Mouse (Mus musculus) left cerebral cortex, postnatal 4 days (tissue): ENCODE data around the gene Wdr75. TPM values are rescaled to one million over a fixed set of nuclear protein-coding genes. Genes with fewer than 3 reads are reported as not detected.

Experiments
- DNase-seq: peaks from one replicate; pipeline ENCODE4 v3.0.0-alpha.2; 2022
- intact Hi-C: fragments of 180-260 bp; cut with DNase I; formaldehyde crosslinking; loops from one replicate; pipeline ENCODE4 v1.15.1; 2025
- total RNA-seq, 2 experiments: library from RNA; stranded (reverse); gene quantifications; 2 replicates each; pipeline ENCODE4 v1.2.3; 2021

Gene Wdr75
- total RNA-seq, 2 experiments from 2014 or later: 57.4 to 60.6 TPM

- no peak for DNase-seq
- intact Hi-C loops: no loop called here
Observed at GRCm38 (mm10) chr1:45830453-45831206, 35.7 kb downstream of the Wdr75 start.

- intact Hi-C loops: no loop called here
- no peak for DNase-seq
Observed at GRCm38 (mm10) chr1:45835362-45836063, 40.5 kb downstream of the Wdr75 start.

DNA sequence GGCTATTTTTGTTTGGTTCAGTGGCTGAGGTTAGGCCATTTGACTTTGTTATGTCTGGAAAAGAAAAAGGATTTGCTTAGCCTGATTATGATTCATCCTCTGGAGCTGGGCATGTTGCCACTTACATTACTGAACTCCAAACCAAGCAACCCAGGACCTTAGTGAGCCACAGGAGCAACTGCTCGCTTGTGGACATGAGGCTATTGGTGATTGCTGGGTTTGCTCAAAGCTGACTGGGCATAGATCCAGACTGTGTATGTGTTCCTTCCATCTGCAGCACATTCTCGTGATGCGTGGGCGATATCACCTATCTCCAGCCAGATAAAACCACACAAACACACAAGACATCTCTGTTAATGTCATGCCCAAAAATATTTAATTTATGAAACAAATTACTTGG, 42.8 kb downstream of the Wdr75 start:
- intact Hi-C loops: no loop called here
- DNase-seq: peak; percentile 41

GRCm38 (mm10) chr1:45838271-45838670, 43.3 kb downstream of the Wdr75 start:
- intact Hi-C loops: no loop called here
- no peak for DNase-seq

- DNase-seq: no peak
- intact Hi-C loops: no loop called here
Observed at GRCm38 (mm10) chr1:45845466-45845865, 50.5 kb downstream of the Wdr75 start.

DNA sequence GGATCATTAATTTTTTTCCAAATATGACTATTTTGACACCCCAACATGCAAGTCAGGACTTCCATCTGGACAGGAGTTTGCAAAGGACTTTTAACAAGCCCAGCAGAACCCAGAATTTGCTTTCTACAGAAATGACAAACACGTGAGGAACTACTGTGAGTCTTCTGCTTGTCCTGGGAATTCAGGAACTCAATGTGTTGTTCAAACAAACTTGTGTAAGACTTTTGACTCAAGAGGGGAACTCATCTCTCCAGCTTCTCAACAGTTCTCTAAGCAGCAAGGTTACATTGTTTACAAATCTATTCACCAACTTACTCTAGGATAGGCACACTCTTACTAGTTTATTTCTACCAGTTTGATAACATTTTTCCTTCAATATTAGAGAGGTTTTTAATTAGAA, 63.1 kb downstream of the Wdr75 start:
- no peak for DNase-seq
- intact Hi-C loops: no loop called here

DNA sequence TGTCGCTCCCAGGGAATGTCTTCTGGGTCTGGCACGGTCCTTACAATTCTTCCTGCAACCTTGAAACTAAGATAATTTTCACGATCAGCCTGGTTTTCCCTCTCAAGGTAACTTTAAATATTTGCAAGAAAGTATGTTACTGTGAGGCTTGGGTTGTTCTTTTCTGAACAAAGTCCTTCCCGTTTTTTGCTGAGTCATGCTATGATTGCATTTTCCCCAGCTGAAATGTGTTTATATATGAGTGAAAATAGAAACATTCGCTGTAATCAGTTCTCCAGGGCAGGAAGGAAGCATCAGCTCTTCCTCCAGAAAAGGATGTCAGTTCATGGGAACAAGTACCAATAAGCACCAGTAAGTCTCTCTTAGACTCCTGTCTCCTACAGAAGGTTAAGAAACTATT, 65.4 kb downstream of the Wdr75 start:
- DNase-seq: no peak

GRCm38 (mm10) chr1:45861162-45861561, 66.2 kb downstream of the Wdr75 start:
- intact Hi-C loops: no loop called here
- no peak for DNase-seq

More for the DNA sequence above, 65.4 kb downstream of the Wdr75 start:
- intact Hi-C loops: no loop called here

GRCm38 (mm10) chr1:45863641-45864040, 68.7 kb downstream of the Wdr75 start:
- DNase-seq: no peak
- intact Hi-C loops: no loop called here

- intact Hi-C loops: no loop called here
- no peak for DNase-seq
Observed at GRCm38 (mm10) chr1:45864564-45865014, 69.6 kb downstream of the Wdr75 start.

DNA sequence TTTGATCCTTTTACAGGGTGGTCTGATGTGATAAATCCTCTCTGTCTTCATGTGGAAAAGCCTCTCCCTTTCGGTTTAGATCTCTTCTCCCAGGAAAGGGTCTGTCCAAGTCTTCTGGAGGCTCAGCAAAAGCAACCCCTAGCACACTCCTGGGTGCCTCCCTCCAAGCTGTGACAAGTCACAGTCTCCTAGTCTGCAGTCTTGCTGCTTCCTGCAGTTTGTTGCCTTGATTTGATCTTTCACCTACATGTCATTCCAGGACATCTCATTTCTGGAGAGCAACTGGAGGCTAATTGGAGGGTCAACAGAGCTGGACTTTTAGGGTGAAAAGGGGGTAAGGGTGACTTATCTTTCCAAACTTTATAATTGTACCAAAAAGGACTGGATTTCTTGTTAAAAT, 70.3 kb downstream of the Wdr75 start:
- intact Hi-C loops: no loop called here
- DNase-seq: no peak

GRCm38 (mm10) chr1:45865727-45866126, 70.8 kb downstream of the Wdr75 start:
- intact Hi-C loops: no loop called here

GRCm38 (mm10) chr1:45866288-45867018, 71.5 kb downstream of the Wdr75 start:
- DNase-seq: no peak
- intact Hi-C loops: no loop called here

More at GRCm38 (mm10) chr1:45865727-45866126, 70.8 kb downstream of the Wdr75 start:
- no peak for DNase-seq

GRCm38 (mm10) chr1:45868050-45868449, 73.1 kb downstream of the Wdr75 start:
- no peak for DNase-seq
- intact Hi-C loops: no loop called here

DNA sequence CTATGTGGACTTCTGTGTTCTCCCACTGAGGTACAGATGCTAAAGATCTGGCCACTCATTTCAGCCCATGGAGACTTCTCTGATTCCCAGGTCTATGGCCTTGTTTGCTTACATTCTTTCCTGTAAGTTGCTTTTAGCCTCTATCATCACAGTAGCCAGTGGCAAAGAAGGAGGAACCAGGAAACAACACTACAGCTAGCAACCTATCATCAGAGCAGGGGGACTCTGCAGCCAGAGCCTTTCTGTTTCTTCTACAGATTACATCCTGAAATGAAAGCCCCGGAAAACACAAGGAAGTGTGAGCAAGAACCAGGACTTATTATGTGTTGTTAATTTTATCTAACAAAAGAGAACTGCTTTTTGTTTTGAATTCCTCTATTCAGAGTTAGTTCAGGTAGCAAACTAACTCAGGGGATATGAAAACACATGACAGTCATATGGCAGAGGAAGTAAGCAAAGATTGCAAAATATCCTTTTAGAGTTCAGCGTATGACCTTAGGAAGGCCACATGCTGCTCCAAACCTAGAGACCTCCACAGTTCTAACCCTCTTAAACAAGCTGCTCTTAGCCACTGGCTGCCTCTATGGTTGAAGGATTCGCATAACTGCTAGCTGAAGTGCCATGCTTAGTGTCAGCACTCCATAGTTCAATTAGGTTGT, 73.6 kb downstream of the Wdr75 start:
- DNase-seq: no peak
- intact Hi-C loops: no loop called here

Other genes starting within 250 kb of the Wdr75 start
- not detected for gene Gm5269, start 95.1 kb downstream of the Wdr75 start, total RNA-seq
- 10 to 100 TPM; 21.6 to 23.7 TPM for gene Slc40a1, start 131.4 kb downstream of the Wdr75 start, total RNA-seq